Mouse (Mus musculus) T-helper 2 cell (primary cell): ENCODE results near the gene Slc5a10.

Experiments
- in situ Hi-C: fragments of 300-600 bp; cut with MboI, MseI; formaldehyde crosslinking; loops from one replicate; pipeline ENCODE4 v1.15.1; 2025; ENCODE audit warnings: high pct_unique_total_duplicates

Slc5a10 gene

GRCm38 (mm10) chr11:61669492-61670490, 50.8 kb downstream of the Slc5a10 start:
- in situ Hi-C loops, result no loop called here

DNA sequence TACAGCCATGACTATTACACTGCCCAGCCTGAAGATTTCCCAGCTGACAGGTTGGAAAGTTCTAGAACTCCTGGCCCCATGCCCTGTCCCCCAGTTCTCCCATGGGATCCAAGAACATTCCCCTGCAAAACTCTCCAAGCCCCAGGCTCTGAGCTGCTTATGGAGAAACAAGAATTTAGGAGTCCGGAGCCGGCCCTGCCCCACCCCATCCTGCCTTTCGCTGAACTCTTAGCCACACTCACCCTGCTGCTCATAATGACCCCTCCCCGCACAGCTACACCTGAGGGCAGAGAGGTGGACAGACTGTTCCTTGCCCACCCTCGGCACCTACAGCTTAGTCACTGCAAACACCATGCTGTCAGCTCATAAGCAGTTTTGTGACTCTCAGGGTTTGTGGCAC, 52.8 kb downstream of the Slc5a10 start:
- in situ Hi-C loops, result no loop called here

DNA sequence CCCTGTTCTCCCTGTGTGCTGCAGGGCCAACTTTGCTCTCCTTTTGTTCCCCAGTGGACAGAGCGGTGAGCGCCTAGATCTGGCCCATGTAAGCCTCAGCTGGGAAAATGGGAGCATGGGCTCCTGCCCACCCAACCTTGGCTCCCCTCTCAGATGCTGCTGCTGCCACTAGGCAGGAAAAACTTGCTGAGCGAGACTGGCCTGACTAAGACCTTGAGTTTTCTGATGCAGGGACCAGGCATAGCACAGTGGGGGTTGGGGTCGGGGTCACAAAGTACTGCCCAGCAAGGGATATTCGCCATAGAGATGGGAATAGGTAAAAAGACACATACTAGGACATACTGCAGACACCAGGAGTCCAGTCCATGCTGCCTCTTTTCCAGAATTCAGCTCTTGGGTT, 53.4 kb downstream of the Slc5a10 start:
- in situ Hi-C loops, result no loop called here

DNA sequence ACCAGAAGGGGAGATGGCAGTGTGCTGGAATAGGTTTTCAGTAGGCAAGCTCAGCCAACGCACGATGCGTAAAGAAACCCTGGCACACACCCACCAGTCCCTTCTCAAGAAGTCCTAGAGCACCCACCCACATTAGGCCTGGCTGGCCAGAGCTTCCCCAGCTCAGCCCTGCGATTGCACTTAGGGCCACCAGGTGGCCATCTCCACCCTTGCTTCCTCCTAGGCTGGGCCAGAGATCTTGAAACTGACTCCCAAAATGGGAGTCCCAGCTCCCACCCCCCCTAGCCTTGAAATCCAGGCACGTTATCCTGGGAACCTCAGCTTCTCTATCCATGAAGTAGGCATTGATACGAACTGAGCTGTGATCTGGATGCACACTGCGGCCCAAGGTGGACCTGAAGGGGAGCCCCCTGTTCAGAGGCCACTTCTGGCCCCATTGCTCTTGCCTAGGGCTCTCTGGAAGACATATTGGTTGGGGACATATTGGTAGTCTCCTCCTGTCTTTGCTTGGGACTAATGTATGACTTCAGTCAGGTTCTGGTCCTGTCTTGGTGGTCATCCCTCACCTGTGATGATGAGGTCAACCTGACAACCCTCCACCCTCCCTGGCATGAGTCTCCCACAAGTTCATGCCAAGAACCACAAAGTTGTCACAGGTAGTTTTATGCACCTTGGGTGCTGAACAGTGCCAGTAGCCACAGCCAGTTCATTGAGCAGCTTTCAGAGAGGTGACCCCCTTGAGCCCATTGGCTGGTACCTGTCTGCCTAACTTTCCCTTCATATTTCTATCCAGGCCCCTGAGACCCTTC, 54.4 kb downstream of the Slc5a10 start:
- in situ Hi-C loops, result no loop called here

- in situ Hi-C loops, result no loop called here
Measured at GRCm38 (mm10) chr11:61665401-61665800, 55.2 kb downstream of the Slc5a10 start.

GRCm38 (mm10) chr11:61662189-61662588, 58.4 kb downstream of the Slc5a10 start:
- in situ Hi-C loops, result no loop called here

GRCm38 (mm10) chr11:61660806-61661392, 59.7 kb downstream of the Slc5a10 start:
- in situ Hi-C loops, result no loop called here

- in situ Hi-C loops, result no loop called here
Measured at GRCm38 (mm10) chr11:61660001-61660400, 60.6 kb downstream of the Slc5a10 start.

GRCm38 (mm10) chr11:61659011-61659858, 61.4 kb downstream of the Slc5a10 start:
- in situ Hi-C loops, result no loop called here

DNA sequence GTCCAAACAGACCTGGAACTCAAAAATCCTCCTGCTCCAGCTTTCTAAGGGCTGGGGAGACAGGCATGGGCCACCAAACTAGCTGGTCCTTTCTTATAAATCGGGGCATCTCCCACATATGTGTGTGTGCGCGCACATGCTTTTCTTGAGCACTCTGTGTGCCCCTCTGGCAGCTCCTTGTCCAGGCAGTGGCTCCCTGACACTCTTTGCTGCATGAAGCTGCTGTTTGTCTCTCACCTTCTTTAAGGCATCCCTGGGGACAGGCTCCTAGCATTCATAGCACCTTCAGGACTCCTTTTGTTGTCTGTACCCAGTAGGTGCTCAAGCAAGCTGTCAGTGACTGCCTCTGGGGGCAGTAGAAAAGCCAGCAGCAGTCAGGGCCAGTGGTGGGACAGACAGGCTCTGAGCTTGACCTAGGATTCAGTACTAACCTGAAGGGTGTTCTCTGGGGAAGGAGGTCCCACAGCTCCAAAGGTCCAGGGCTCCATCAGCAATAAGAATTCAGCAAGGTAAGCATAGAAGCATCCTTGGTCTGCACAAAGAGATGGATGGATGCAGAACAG, 62.2 kb downstream of the Slc5a10 start:
- in situ Hi-C loops, result no loop called here

DNA sequence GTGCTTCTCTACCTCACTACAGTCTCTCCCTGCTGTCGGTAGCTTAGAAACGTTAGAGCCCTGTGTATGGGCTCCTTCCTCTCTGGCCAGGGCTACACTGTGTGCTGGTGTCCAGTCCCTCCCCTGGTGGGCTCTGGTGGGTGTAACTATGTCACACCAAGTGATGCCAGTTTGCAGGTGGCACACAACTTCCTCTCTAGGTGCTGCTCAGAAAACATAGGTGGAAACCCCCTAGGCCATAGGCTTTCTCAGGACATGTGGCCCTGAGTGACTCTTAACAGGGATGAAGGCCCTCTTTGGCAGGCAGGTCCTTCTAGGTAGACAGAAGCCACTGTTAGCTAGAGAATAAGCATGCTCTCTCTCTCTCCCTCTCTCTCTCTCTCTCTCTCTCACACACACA, 63.2 kb downstream of the Slc5a10 start:
- in situ Hi-C loops, result no loop called here

DNA sequence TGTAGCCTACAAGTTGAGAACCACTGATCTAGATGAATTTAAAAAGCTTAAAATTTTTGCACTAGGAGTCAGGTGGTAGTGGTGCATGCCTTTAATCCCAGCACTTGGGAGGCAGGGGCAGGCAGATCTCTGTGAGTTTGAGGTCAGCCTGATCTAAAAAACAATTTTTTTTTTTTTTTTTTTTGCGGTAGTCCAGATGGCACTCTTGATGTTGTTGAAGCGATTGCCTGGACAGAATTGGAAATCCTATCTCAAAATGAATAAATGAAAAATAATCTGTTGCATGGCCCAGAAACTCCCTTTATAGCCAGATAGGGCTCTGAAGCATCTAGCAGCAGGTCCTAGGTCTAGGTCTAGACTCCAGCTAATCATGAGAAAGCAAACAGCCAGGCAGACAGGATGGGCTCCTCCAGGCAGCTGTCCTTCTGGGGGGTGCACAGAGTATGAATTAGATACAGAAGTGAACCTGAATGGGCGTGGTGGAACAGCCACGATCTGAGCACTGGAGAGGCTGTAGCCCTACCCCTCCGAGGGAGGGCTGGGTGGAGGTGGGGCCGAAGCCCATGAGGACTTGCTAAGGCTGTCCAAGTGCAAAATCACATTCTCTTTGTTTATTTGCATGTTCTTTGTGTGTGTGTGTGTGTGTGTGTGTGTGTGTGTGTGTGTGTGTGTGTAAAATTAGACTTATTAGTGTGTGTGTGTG, 64.3 kb downstream of the Slc5a10 start:
- in situ Hi-C loops, result no loop called here

- in situ Hi-C loops, result no loop called here
Measured at GRCm38 (mm10) chr11:61655649-61656048, 65.0 kb downstream of the Slc5a10 start.

DNA sequence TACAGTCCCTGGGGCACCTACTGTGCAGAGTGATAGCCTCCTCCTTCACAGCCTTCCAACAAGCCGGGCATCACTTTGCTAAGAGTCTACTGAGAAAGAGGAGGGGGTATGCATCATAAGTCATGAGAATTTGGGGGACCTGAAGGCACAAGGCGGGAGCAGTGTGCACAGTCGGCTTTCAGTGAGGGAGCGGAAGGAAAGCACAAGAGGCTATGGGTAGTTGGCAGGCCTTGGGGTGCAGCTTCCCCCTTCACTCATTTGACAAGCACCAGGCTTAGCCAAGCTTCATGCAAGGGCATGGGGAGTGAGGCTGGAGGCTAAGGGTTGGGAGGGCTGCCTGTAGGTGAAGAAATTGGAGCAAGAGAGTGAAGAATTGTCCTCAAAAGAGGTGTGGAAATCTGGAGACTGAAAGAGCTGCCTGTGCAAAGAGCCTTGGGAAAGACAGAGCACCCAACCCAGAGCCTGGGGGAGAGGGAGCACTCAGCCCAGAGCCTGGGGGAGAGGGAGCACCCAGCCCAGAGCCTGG, 65.8 kb downstream of the Slc5a10 start:
- in situ Hi-C loops, result no loop called here

DNA sequence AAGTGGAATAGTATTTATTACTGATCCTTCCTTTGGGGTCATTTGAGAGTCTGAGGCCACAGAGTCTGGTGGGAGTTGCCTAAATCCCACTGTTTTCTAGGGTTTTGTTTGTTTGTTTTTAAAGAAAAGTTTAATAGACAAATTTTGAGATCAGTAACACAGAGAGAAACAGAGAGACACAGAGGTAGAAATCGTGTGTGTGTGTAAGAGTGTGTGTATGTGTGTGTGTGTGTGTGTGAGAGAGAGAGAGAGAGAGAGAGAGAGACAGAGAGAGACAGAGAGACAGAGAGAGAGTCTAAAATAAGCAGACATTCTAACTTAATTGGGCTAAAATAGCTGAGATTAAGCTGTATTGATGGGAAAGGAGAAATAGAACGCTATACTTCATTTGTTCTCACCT, 67.1 kb downstream of the Slc5a10 start:
- in situ Hi-C loops, result no loop called here

DNA sequence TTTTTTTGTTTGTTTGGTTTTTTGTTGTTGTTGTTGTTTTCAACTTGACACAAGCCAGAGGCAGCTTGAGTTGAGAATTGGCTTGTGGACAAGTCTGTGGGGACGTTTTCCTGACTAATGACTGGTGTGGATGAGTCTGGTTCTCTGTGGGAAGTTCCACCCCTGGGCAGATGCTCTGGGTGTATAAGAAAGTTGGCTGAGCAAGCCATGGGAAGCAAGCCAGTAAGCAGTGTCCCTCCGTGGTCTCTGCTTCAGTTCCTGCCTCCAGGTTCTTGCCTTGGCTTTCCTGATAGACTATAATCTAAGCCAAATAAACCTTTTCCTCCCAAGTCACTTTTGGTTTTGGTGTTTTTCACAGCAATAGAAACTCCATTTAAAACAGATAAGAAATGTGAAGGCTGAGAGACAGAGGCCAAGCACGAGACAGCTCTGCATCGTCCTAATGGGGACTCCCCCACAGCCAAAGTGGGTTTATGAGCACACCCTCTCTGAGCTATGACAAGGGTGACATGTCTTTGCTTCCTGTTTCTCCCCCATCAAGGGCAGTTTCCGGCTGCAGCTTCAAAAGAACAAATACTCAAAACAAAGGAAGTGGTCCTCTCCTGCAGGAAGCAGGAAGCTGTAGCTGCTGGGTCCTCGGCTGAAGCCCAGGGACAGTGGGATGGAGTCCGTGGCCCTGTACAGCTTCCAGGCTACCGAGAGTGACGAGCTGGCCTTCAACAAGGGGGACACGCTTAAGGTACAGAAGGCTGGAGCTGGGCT, 67.8 kb downstream of the Slc5a10 start, which contains the start of gene Grap:
Grap (plus strand) TSS at position 580 of the 762 bp plus-strand sequence.
- in situ Hi-C loops, result no loop called here

DNA sequence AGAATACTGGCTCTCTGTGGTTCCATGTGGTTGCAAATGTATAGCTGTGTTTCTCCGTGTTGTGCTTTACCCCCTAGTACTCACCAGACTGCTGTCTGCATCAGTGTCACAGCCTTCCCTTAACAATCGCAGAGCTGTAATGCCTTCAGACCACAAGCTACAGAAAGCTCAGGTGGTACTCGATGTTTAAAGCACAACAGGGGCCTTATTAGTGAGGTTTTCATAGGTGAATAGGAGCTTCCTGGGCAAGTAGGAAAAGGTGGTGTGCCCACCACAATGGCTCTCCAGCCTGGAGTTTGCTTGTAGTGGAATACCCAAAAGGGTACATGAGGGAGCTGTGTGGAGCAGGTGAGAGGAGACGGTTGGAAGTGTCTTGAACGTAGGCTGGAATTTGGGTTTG, 68.4 kb downstream of the Slc5a10 start:
- in situ Hi-C loops, result no loop called here

DNA sequence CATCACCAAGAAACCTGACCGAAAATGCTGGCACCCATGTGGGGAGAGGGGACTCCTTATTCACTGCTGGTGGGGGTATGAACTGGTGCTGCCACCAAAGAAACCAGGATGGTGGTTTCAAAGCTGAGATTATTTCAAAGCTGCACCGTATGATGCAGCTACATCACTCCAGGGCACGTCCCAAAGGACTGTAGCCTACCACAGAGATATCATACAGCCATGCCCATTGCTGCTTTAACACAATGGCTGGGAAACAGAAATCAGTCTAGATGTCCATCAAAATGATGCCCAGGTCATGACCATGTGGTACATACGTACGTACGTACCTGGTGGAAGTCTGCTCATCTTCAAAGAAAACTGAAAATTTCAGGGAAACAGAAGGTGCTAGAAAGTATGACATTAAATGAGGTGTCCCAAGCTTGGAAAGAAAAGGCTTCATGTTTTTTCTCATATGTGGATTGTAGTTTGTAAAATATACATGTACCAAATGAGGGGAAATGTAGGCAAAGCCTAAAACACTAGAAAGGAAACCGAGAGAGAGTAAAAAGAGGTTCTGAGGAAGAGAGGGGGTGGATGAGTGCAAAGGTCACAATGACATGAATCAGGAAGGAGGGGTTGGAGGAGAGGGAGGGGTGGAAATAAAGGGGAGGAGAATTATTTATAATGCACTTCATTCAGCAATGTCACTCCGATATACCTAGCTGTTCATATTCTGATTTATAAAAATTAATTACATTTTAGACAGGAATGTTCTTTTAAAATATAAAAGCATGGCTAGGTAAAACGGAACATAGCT, 70.0 kb downstream of the Slc5a10 start:
- in situ Hi-C loops, result no loop called here
